Mouse (Mus musculus): ENCODE measurements at regions not wholly inside any gene's neighbourhood (a gene's known extent, or its start where the extent isn't known, plus 50 kb on each side); places are given as distances from the start of the nearest gene placed in this dataset.

- in situ Hi-C loops (cut with MboI; ENCODE audit: low pct_unique_long_range_greater_than_20kb in 1 of 2, low sequenced_read_pairs in 2 of 2, unreplicated experiment in 1 of 2): no loop called here
Measured at GRCm38 (mm10) chr13:39834521-39835245, 526.6 kb downstream of the Ofcc1 start.

GRCm38 (mm10) chr13:39823965-39824555 lies 537.2 kb downstream of the Ofcc1 start:
- in situ Hi-C loops (cut with MboI; ENCODE audit: low pct_unique_long_range_greater_than_20kb in 1 of 2, low sequenced_read_pairs in 2 of 2, unreplicated experiment in 1 of 2): no loop called here

GRCm38 (mm10) chr13:39823346-39823954 lies 537.8 kb downstream of the Ofcc1 start:
- in situ Hi-C loops (cut with MboI; ENCODE audit: low pct_unique_long_range_greater_than_20kb in 1 of 2, low sequenced_read_pairs in 2 of 2, unreplicated experiment in 1 of 2): no loop called here

GRCm38 (mm10) chr13:39774554-39774953 lies 586.7 kb downstream of the Ofcc1 start:
- in situ Hi-C loops (cut with MboI; ENCODE audit: low pct_unique_long_range_greater_than_20kb in 1 of 2, low sequenced_read_pairs in 2 of 2, unreplicated experiment in 1 of 2): no loop called here

GRCm38 (mm10) chr13:39774111-39774510 lies 587.1 kb downstream of the Ofcc1 start:
- in situ Hi-C loops (cut with MboI; ENCODE audit: low pct_unique_long_range_greater_than_20kb in 1 of 2, low sequenced_read_pairs in 2 of 2, unreplicated experiment in 1 of 2): no loop called here

GRCm38 (mm10) chr13:39769228-39769627 lies 592.0 kb downstream of the Ofcc1 start:
- in situ Hi-C loops (cut with MboI; ENCODE audit: low pct_unique_long_range_greater_than_20kb in 1 of 2, low sequenced_read_pairs in 2 of 2, unreplicated experiment in 1 of 2): no loop called here

GRCm38 (mm10) chr13:39766897-39767296 lies 594.4 kb downstream of the Ofcc1 start:
- in situ Hi-C loops (cut with MboI; ENCODE audit: low pct_unique_long_range_greater_than_20kb in 1 of 2, low sequenced_read_pairs in 2 of 2, unreplicated experiment in 1 of 2): no loop called here

All from mouse embryonic stem cell (cell line).